Comparison of ENCODE assay signal across 16 mouse cellular contexts in genomic region chr12:85830691-85831090, GRCm38 (mm10). TPM values are rescaled to one million over a fixed set of nuclear protein-coding genes. Genes with fewer than 3 reads are reported as not detected.
DNase-seq lines count a peak whose midpoint lies in the region; ATAC-seq and TF ChIP-seq lines count a peak whose summit lies in the region.
"Had no signal": no experiment of that assay in that cellular context is flagged by ENCODE, and none has a peak within 500 bp of the region (broad histone marks: within the 10 kb centered on the region; RNA-seq: fewer than 3 reads in every experiment).

No protein-coding gene starts in this region.

- H3K36me3 ChIP-seq in heart, adult 2 months (ENCODE audit: control insufficient read depth, insufficient read depth, low read length), result no peaks in the 10 kb centered on the region; the same call in 1 of the 2 replicates
- peaks cover 43% of the 10 kb centered on the region for H3K36me3 ChIP-seq in heart, embryonic 12.5 days
- H3K36me3 ChIP-seq in liver, adult 2 months (ENCODE audit: control insufficient read depth, insufficient read depth, low read length), result peaks cover 20% of the 10 kb centered on the region
- H3K36me3 ChIP-seq in liver, embryonic 11.5 days (ENCODE audit: control insufficient read depth, insufficient read depth, low read length), result peaks cover 6% of the 10 kb centered on the region; the same call in 1 of the 2 replicates

- H3K9me3 ChIP-seq in heart, embryonic 12.5 days (replicated peaks), result no peaks in the 10 kb centered on the region
- H3K9me3 ChIP-seq in liver, embryonic 11.5 days (ENCODE audit: control insufficient read depth, low read length), result no peaks in the 10 kb centered on the region
- H3K9me3 ChIP-seq: embryonic facial prominence, embryonic 12.5 days; forebrain, embryonic 13.5 days; hindbrain, embryonic 10.5 days; liver, embryonic 15.5 days; megakaryocyte, embryonic 14.5 days had no signal

- no peak overlapping the region for H3K27ac ChIP-seq in heart, adult 2 months
- no peak overlapping the region for H3K27ac ChIP-seq in heart, embryonic 12.5 days (ENCODE audit: poor library complexity, severe bottlenecking)
- H3K27ac ChIP-seq in liver, adult 2 months (replicated peaks; ENCODE audit: insufficient read depth, low read depth, low read length), result no peak overlapping the region
- no peak overlapping the region for H3K27ac ChIP-seq in liver, embryonic 11.5 days (ENCODE audit: low read depth, low read length)
- H3K27ac ChIP-seq: embryonic facial prominence, embryonic 12.5 days; forebrain, embryonic 13.5 days; hindbrain, embryonic 10.5 days; liver, embryonic 15.5 days had no signal

- TF ChIP-seq CTCF in heart, adult 2 months (IDR thresholded peaks at IDR 0.05), result no peak
- TF ChIP-seq CTCF in liver, adult 2 months (IDR thresholded peaks at IDR 0.05; ENCODE audit: low read depth, low read length), result no peak

- no peak for TF ChIP-seq POLR2A in heart, adult 2 months (IDR thresholded peaks at IDR 0.05; ENCODE audit: insufficient read depth, low read depth, low read length)
- TF ChIP-seq POLR2A in liver, adult 2 months (IDR thresholded peaks at IDR 0.05; ENCODE audit: extremely low read depth, insufficient read depth, low read length), result no peak

- H3K79me2 ChIP-seq in heart, adult 2 months (replicated peaks; ENCODE audit: control insufficient read depth, insufficient read depth, low read length), result no peaks in the 10 kb centered on the region
- peaks cover 4% of the 10 kb centered on the region; the same call in 1 of the 2 replicates for H3K79me2 ChIP-seq in liver, adult 2 months (ENCODE audit: control insufficient read depth, insufficient read depth, low read length)

- WGBS in heart, adult 2 months, result 47% methylated on average over 3 of the region's 3 CpGs
- 87% methylated on average over 3 of the region's 3 CpGs for WGBS in heart, embryonic 12.5 days
- 18% methylated on average over 3 of the region's 3 CpGs for WGBS in liver, adult 2 months
- WGBS in liver, embryonic 11.5 days, result 91% methylated on average over 3 of the region's 3 CpGs

- H3K9ac ChIP-seq in heart, adult 2 months (ENCODE audit: low read depth, low read length), result no peak overlapping the region
- H3K9ac ChIP-seq in heart, embryonic 12.5 days, result no peak overlapping the region
- no peak overlapping the region for H3K9ac ChIP-seq in liver, adult 2 months (ENCODE audit: low read depth, low read length)
- no peak overlapping the region for H3K9ac ChIP-seq in liver, embryonic 11.5 days (ENCODE audit: low read depth, low read length)
- H3K9ac ChIP-seq: embryonic facial prominence, embryonic 12.5 days; forebrain, embryonic 13.5 days; liver, embryonic 15.5 days had no signal

- H3K4me3 ChIP-seq in heart, adult 2 months, result no peak overlapping the region
- no peak overlapping the region for H3K4me3 ChIP-seq in heart, embryonic 12.5 days
- no peak overlapping the region for H3K4me3 ChIP-seq in liver, adult 2 months (ENCODE audit: insufficient read depth, low read depth, low read length)
- H3K4me3 ChIP-seq in liver, embryonic 11.5 days (ENCODE audit: low read depth, low read length), result no peak overlapping the region
- H3K4me3 ChIP-seq: embryonic facial prominence, embryonic 12.5 days; forebrain, embryonic 13.5 days; hindbrain, embryonic 10.5 days; liver, embryonic 15.5 days; megakaryocyte, embryonic 14.5 days; myocyte had no signal

- H3K4me1 ChIP-seq in heart, adult 2 months (ENCODE audit: control insufficient read depth, insufficient read depth, low read length), result no peaks in the 10 kb centered on the region
- H3K4me1 ChIP-seq in heart, embryonic 12.5 days (replicated peaks), result no peaks in the 10 kb centered on the region
- peaks cover 2% of the 10 kb centered on the region; the same call in 1 of the 2 replicates for H3K4me1 ChIP-seq in liver, adult 2 months (ENCODE audit: control insufficient read depth, insufficient read depth, low read length)
- H3K4me1 ChIP-seq in liver, embryonic 11.5 days (replicated peaks; ENCODE audit: control insufficient read depth, insufficient read depth, low read length), result no peaks in the 10 kb centered on the region

- H3K4me2 ChIP-seq in heart, embryonic 12.5 days, result no peak overlapping the region
- no peak overlapping the region for H3K4me2 ChIP-seq in liver, embryonic 11.5 days
- H3K4me2 ChIP-seq: embryonic facial prominence, embryonic 12.5 days; forebrain, embryonic 13.5 days; liver, embryonic 15.5 days had no signal

- no peak for ATAC-seq in heart, embryonic 12.5 days (ENCODE audit: insufficient number of reproducible peaks, low FRiP score)
- no peak for ATAC-seq in liver, embryonic 11.5 days (replicated peaks; ENCODE audit: low FRiP score)
- ATAC-seq: forebrain, embryonic 13.5 days; intestine, postnatal 0 days had no signal

- no peak for TF ChIP-seq EP300 in heart, adult 2 months (IDR thresholded peaks at IDR 0.05; ENCODE audit: insufficient read depth, low read depth, low read length)

- no peaks in the 10 kb centered on the region for H3K27me3 ChIP-seq in heart, adult 2 months (ENCODE audit: control insufficient read depth, insufficient read depth, low read length)
- H3K27me3 ChIP-seq in heart, embryonic 12.5 days (replicated peaks), result no peaks in the 10 kb centered on the region
- H3K27me3 ChIP-seq in liver, adult 2 months (ENCODE audit: control insufficient read depth, insufficient read depth, low read length), result no peaks in the 10 kb centered on the region
- H3K27me3 ChIP-seq in liver, embryonic 11.5 days (replicated peaks; ENCODE audit: control insufficient read depth, insufficient read depth, low read length), result no peaks in the 10 kb centered on the region
- H3K27me3 ChIP-seq: CH12.LX; embryonic facial prominence, embryonic 12.5 days; forebrain, embryonic 13.5 days; liver, embryonic 15.5 days; megakaryocyte, embryonic 14.5 days had no signal

- intact Hi-C loops in heart, adult 2 months (cut with DNase I), result no loop called here

- DNase-seq in heart, adult 2 months, result peak; percentile 27 to 33
- peak; percentile 95 for DNase-seq in liver, adult 2 months (ENCODE audit: extremely low read depth, low read depth, low spot score)
- DNase-seq in liver, embryonic 11.5 days (ENCODE audit: low spot score), result no peak
- DNase-seq in cerebellum, adult 9-10 months, result peak; percentile 57
- peak; percentile 81 for DNase-seq in layer of hippocampus, adult 9-11 months
- DNase-seq in thymus, postnatal 36 days, result no peak
- DNase-seq: gastrocnemius, postnatal 14 days had no signal

RNA-seq across cellular contexts. Expression of gene Ttll5, which starts 6.2 kb away (rescaled TPM):
- total RNA-seq in heart, adult 2 months (2021), result 10 to 100 TPM; 11.4 to 14.2 TPM
- 10.1 and 10.5 TPM in 2 replicates for polyA plus RNA-seq in heart, adult 2 months (2012; rRNA removed)
- polyA plus RNA-seq in heart, embryonic 12.5 days (2016; fragmentation: Nextera tagmentation; extraction: Ambion mirVana), result 13.6 and 15.2 TPM in 2 replicates
- total RNA-seq in liver, adult 2 months (2014; rRNA removed), result 12.1 and 13.1 TPM in 2 replicates
- polyA plus RNA-seq in liver, adult 2 months (2012; rRNA removed), result 6.7 and 7.6 TPM in 2 replicates
- polyA plus RNA-seq in liver, embryonic 11.5 days (2014; fragmentation: Nextera tagmentation; extraction: Ambion mirVana), result 13.9 and 14.6 TPM in 2 replicates

RNA-seq across cellular contexts. Expression of gene Erg28, which starts 6.3 kb away (rescaled TPM):
- total RNA-seq in heart, adult 2 months (2021), result 1 to 10 TPM; 6.2 to 6.8 TPM
- 9.3 and 12.4 TPM in 2 replicates for polyA plus RNA-seq in heart, adult 2 months (2012; rRNA removed)
- polyA plus RNA-seq in heart, embryonic 12.5 days (2016; fragmentation: Nextera tagmentation; extraction: Ambion mirVana), result 80.6 and 81.3 TPM in 2 replicates
- total RNA-seq in liver, adult 2 months (2014; rRNA removed), result 87.0 and 90.1 TPM in 2 replicates
- polyA plus RNA-seq in liver, adult 2 months (2012; rRNA removed), result 127 and 130 TPM in 2 replicates
- polyA plus RNA-seq in liver, embryonic 11.5 days (2014; fragmentation: Nextera tagmentation; extraction: Ambion mirVana), result 138 and 141 TPM in 2 replicates

Comparison
In these comparisons a context has a peak if more than half of its experiments do, and no peak if none do; other contexts are left out.
1. DNase-seq: peak in heart, adult 2 months (2 of 2), liver, adult 2 months (single experiment), cerebellum, adult 9-10 months (single experiment) and layer of hippocampus, adult 9-11 months (single experiment); none in liver, embryonic 11.5 days (single experiment) and thymus, postnatal 36 days (0 of 2).